Mouse (Mus musculus): ENCODE data around the gene Eno1. TPM values are rescaled to one million over a fixed set of nuclear protein-coding genes. Genes with fewer than 3 reads are reported as not detected.
A peak's percentile ranks its signal among the peaks of the same experiment; 100 is the strongest.

Gene Eno1
- total and polyA plus RNA-seq, 3 experiments, result 1,109 to 1,985 (median 1,272) TPM

- Histone ChIP-seq H3K9me3 (replicated peaks; ENCODE audit: low read length) (no peaks in the 10 kb centered on the region), H3K4me1 (ENCODE audit: control insufficient read depth in 1 of 2, insufficient read depth in 2 of 2) (peaks cover 3 to 42% of the 10 kb centered on the region in 2 experiments), H3K4me2 (ENCODE audit: insufficient read depth, low read depth, poor library complexity, severe bottlenecking) (peak overlapping the region; percentile 59), H3K36me3 (replicated peaks in 1 of 2; ENCODE audit: control insufficient read depth in 1 of 2, insufficient read depth in 1 of 2, low read length in 1 of 2) (peaks cover 5 to 21% of the 10 kb centered on the region in 2 experiments), H3K27ac (ENCODE audit: insufficient read depth, low read depth) (peak overlapping the region; percentile 60), H3K9ac (ENCODE audit: insufficient read depth, low read depth) (peak overlapping the region; percentile 78; the same call in 1 of the 2 replicates), H3K4me3 (replicated peaks in 1 of 3; ENCODE audit: low read depth in 2 of 3, low read length in 2 of 3, poor library complexity in 1 of 3) (peak overlapping the region; percentile 41 to 98 (median 97)), H3K27me3 (replicated peaks) (no peaks in the 10 kb centered on the region), H3K79me2 (replicated peaks; ENCODE audit: control insufficient read depth, extremely low read depth, insufficient read depth, poor library complexity, severe bottlenecking) (peaks cover 34% of the 10 kb centered on the region)
- dilution Hi-C loops (cut with MboI; ENCODE audit: extremely low pct_ligation_motif_present, extremely low pct_unique_long_range_greater_than_20kb, low sequenced_read_pairs), result no loop called here
- no peak for TF ChIP-seq EP300 (IDR thresholded peaks at IDR 0.05; ENCODE audit: low read length)
- TF ChIP-seq POLR2A (IDR thresholded peaks at IDR 0.05; ENCODE audit: low read depth, low read length), result no peak
- TF ChIP-seq TCF12 (IDR thresholded peaks at IDR 0.05; ENCODE audit: low read depth, low read length), result no peak
- TF ChIP-seq RCOR1 (conservative IDR thresholded peaks at IDR 0.05; ENCODE audit: low read depth, low read length), result 0 out of 2 replicates have a peak, but pooled peaks have one; percentile 23
- TF ChIP-seq CHD1 (IDR thresholded peaks at IDR 0.05; ENCODE audit: low read depth, low read length), result 0 out of 2 replicates have a peak, but pooled peaks have one; percentile 50
- no peak for TF ChIP-seq POLR2AphosphoS2 (IDR thresholded peaks at IDR 0.05; ENCODE audit: low read depth, low read length)
- 0 out of 4 replicates have a peak, but pooled peaks of 1 of the 2 experiments have one; percentile 24 for TF ChIP-seq CTCF (conservative IDR thresholded peaks at IDR 0.05 in 1 of 2, IDR thresholded peaks at IDR 0.05 in 1 of 2; ENCODE audit: low read depth in 2 of 2, low read length in 2 of 2)
- no peak for TF ChIP-seq USF1 (IDR thresholded peaks at IDR 0.05; ENCODE audit: low read depth, low read length)
- in situ Hi-C loops (cut with MboI; ENCODE audit: low pct_ligation_motif_present, low pct_unique_long_range_greater_than_20kb, low sequenced_read_pairs), result no loop called here
- DNase-seq (ENCODE audit: extremely low read depth), result peak; percentile 75
Measured at GRCm38 (mm10) chr4:150236031-150236430, 490 bp upstream of the Eno1 start.

DNA sequence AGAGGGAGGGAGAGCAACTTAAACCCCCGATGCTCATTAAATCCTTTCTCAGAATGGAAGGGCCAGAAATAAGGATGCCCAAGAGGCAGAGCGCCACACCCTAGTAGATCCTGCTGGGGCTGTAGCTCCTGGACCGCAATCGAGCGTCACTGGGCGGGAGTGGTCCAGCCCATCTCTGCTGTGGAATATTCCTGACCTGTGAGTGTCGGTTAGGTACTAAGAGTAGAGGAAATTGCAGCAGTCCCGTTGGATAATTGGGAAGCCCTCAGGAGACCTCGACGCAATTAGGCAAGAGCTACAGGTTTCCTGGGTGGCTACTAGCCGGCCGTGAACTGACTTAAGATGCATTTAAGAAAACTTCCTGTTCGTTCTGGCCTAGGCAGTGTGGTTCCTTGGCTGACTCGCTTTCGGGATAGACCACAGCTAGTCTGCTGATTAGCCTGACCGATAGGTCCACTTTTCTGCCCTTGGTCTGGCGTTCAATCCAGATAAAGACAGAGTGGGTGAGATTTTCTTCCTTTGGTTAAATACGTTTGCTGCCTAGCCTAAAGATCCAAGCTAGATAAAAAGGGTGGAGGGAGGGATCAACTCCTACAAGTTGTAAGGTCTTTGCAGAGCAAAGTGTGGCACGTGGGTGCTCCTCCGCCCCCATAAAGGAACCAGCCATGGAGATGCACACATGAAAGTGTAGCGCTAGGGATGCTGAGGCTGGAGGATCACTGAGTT, 1.3 kb downstream of the Eno1 start:
- peaks cover 5 to 43% of the 10 kb centered on the region in 2 experiments for H3K4me1 ChIP-seq (ENCODE audit: control insufficient read depth in 1 of 2, insufficient read depth in 2 of 2)
- H3K4me3 ChIP-seq (replicated peaks in 1 of 3; ENCODE audit: low read depth in 2 of 3, low read length in 2 of 3, poor library complexity in 1 of 3), result peak overlapping the region; percentile 97 to 100 (median 98)
- no peaks in the 10 kb centered on the region for H3K9me3 ChIP-seq (replicated peaks; ENCODE audit: low read length)
- peak overlapping the region; percentile 87 for H3K4me2 ChIP-seq (ENCODE audit: insufficient read depth, low read depth, poor library complexity, severe bottlenecking)
- in situ Hi-C loops (cut with MboI; ENCODE audit: low pct_ligation_motif_present, low pct_unique_long_range_greater_than_20kb, low sequenced_read_pairs), result no loop called here
- peaks cover 23 to 39% of the 10 kb centered on the region in 2 experiments for H3K36me3 ChIP-seq (replicated peaks in 1 of 2; ENCODE audit: control insufficient read depth in 1 of 2, insufficient read depth in 1 of 2, low read length in 1 of 2)
- TF ChIP-seq BHLHE40 (IDR thresholded peaks at IDR 0.05; ENCODE audit: low read depth, low read length) (peak; percentile 22; the same call in 1 of the 2 replicates), MYC (IDR thresholded peaks at IDR 0.05; ENCODE audit: low read depth, low read length) (0 out of 2 replicates have a peak, but pooled peaks have one; percentile 71), SIN3A (IDR thresholded peaks at IDR 0.05; ENCODE audit: low read length) (no peak; the same call in 1 of the 2 replicates), TCF12 (IDR thresholded peaks at IDR 0.05; ENCODE audit: low read depth, low read length) (0 out of 2 replicates have a peak, but pooled peaks have one; percentile 19), MXI1 (IDR thresholded peaks at IDR 0.05; ENCODE audit: low read depth, low read length) (peak; percentile 79), GABPA (IDR thresholded peaks at IDR 0.05; ENCODE audit: insufficient replicate concordance, low read depth, low read length) (no peak), RAD21 (IDR thresholded peaks at IDR 0.05; ENCODE audit: low read depth, low read length) (no peak), ETS1 (conservative IDR thresholded peaks at IDR 0.05; ENCODE audit: low read depth, low read length) (no peak), MAZ (IDR thresholded peaks at IDR 0.05; ENCODE audit: low read depth, low read length) (no peak), USF2 (conservative IDR thresholded peaks at IDR 0.05; ENCODE audit: low read depth, low read length) (no peak)
- dilution Hi-C loops (cut with MboI; ENCODE audit: extremely low pct_ligation_motif_present, extremely low pct_unique_long_range_greater_than_20kb, low sequenced_read_pairs), result no loop called here
- peaks cover 49% of the 10 kb centered on the region for H3K79me2 ChIP-seq (replicated peaks; ENCODE audit: control insufficient read depth, extremely low read depth, insufficient read depth, poor library complexity, severe bottlenecking)
- no peaks in the 10 kb centered on the region for H3K27me3 ChIP-seq (replicated peaks)
- DNase-seq (ENCODE audit: extremely low read depth), result no peak
- H3K27ac ChIP-seq (ENCODE audit: insufficient read depth, low read depth), result peak overlapping the region; percentile 63
- H3K9ac ChIP-seq (ENCODE audit: insufficient read depth, low read depth), result peak overlapping the region; percentile 93

Data from CH12.LX (cell line).